Mouse (Mus musculus) ES-E14 (cell line): ENCODE data around the gene Nmrk1.

ENCODE experiments used
- HCFC1 ChIP-seq: IDR thresholded peaks from 2 replicates; pipeline ENCODE4 v1.6.1; 2012; ENCODE audit warnings: low read length, inconsistent platforms, borderline replicate concordance; ENCODE audit not compliant: insufficient read depth
- MAFK ChIP-seq: IDR thresholded peaks from 2 replicates; pipeline ENCODE4 v1.6.1; 2014; ENCODE audit warnings: mild to moderate bottlenecking, low read depth, low read length, inconsistent platforms; ENCODE audit not compliant: insufficient read depth
- ZNF384 ChIP-seq: IDR thresholded peaks from 2 replicates; pipeline ENCODE4 v1.6.1; 2012; ENCODE audit warnings: low read depth, low read length, inconsistent platforms

GRCm38 (mm10) chr19:18659349-18659748 is 27.6 kb downstream of the Nmrk1 start:
- no peak for TF ChIP-seq HCFC1
- no peak for TF ChIP-seq MAFK
- TF ChIP-seq ZNF384, result no peak
